ENCODE assay signal across 8 mouse cellular contexts in the genomic region with DNA sequence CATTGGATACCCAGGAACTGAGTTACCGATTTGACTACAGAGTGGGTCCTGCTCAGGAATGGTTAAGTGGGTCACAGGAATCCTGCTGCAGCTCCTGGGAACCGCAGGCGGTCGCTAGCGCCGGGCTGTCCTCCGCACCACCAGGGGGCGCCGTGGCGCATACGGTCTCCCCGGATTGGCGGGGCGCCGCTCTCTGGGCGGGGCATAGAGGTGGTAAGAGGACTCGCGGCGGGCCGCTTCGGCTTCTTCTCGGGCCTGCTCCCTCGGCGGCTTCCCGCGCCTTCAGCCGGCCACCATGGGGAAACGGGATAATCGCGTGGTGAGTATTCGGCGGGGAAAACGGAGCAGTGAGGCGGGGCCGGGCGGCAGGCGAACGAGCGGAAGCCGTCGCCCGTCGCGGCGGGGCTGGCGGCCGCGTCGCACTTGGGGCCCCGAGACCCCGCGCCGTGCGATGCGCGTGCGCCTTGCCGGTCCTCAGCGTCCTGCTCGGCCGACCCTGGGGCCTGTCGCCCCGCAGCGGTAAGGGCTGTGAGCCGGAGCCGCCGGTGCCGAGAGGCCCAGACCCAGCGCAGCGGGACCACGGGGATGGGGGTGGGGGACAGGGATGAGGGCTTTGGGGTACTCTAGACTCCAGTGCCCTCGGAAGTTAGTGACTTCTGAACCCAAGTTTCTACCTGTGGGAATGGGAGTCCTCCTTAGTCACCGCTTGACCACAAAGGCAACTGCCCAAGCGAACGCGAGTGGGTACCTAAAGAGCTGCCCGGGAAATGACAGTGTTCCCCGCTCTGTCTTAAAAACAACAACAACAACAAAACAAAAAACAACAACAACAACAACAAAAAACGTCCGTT. TPM values are rescaled to one million over a fixed set of nuclear protein-coding genes. Genes with fewer than 3 reads are reported as not detected.
DNase-seq lines count a peak whose midpoint lies in the region; ATAC-seq lines count a peak whose summit lies in the region.

A gene (plus strand): TSS at position 205 of the 851 bp plus-strand sequence.

- H3K27me3 ChIP-seq in heart, embryonic 14.5 days (ENCODE audit: control insufficient read depth, insufficient read depth, low read length) = no peaks in the 10 kb centered on the region
- H3K27me3 ChIP-seq in liver, embryonic 13.5 days = no peaks in the 10 kb centered on the region
- H3K27me3 ChIP-seq in stomach, embryonic 16.5 days (ENCODE audit: control insufficient read depth, insufficient read depth, low read length) = no peaks in the 10 kb centered on the region

- peak within 1 kb of the TSS; percentile 87 for H3K9ac ChIP-seq in heart, embryonic 14.5 days (ENCODE audit: low read length)
- H3K9ac ChIP-seq in liver, embryonic 13.5 days = peak within 1 kb of the TSS; percentile 94
- peak within 1 kb of the TSS; percentile 94 for H3K9ac ChIP-seq in stomach, embryonic 16.5 days (ENCODE audit: low read length)

- H3K4me2 ChIP-seq in heart, embryonic 14.5 days (ENCODE audit: low read length) = peak within 1 kb of the TSS; percentile 83
- H3K4me2 ChIP-seq in liver, embryonic 13.5 days = peak within 1 kb of the TSS; percentile 73
- peak within 1 kb of the TSS; percentile 70 for H3K4me2 ChIP-seq in stomach, embryonic 16.5 days (ENCODE audit: low read depth, low read length)

- H3K4me1 ChIP-seq in heart, embryonic 14.5 days (ENCODE audit: control insufficient read depth in 2 of 2, insufficient read depth in 2 of 2, low read length in 2 of 2) = peaks cover 2 to 14% of the 10 kb centered on the region in 2 experiments; a peak in 3 of 4 replicates
- H3K4me1 ChIP-seq in liver, embryonic 13.5 days (replicated peaks) = peaks cover 36% of the 10 kb centered on the region
- peaks cover 9% of the 10 kb centered on the region for H3K4me1 ChIP-seq in stomach, embryonic 16.5 days (ENCODE audit: control insufficient read depth, insufficient read depth, low read length)

- peak; percentile 93 for DNase-seq in CD4-positive helper T cell, adult 2 months (ENCODE audit: low read depth, low spot score)
- DNase-seq in brain, embryonic 18.5 days (ENCODE audit: low read depth, low spot score) = peak; percentile 77
- DNase-seq in kidney, postnatal 14 days = peak; percentile 97
- DNase-seq in liver, embryonic 13.5 days = peak; percentile 93
- DNase-seq in neural tube, embryonic 10.5 days (ENCODE audit: extremely low spot score, low spot score) = peak; percentile 98

- WGBS in heart, embryonic 14.5 days = under 1% methylated on average over 68 of the region's 80 CpGs
- under 1% methylated on average over 80 of the region's 80 CpGs for WGBS in liver, embryonic 13.5 days (ENCODE audit: insufficient replicate concordance)
- under 1% methylated on average over 79 of the region's 80 CpGs for WGBS in stomach, embryonic 16.5 days

- H3K36me3 ChIP-seq in heart, embryonic 14.5 days (ENCODE audit: control insufficient read depth, insufficient read depth, low read length) = peaks cover 14% of the 10 kb centered on the region; the same call in 1 of the 2 replicates
- peaks cover 7% of the 10 kb centered on the region for H3K36me3 ChIP-seq in liver, embryonic 13.5 days
- H3K36me3 ChIP-seq in stomach, embryonic 16.5 days (ENCODE audit: control insufficient read depth, insufficient read depth, low read length) = no peaks in the 10 kb centered on the region

- peak; percentile 94 for ATAC-seq in erythroid progenitor cell, adult 5-6 weeks (replicated peaks; ENCODE audit: low FRiP score, poor library complexity, severe bottlenecking)
- ATAC-seq in heart, embryonic 14.5 days (ENCODE audit: insufficient number of reproducible peaks, insufficient read depth, low FRiP score, low read depth) = peak; percentile 94
- ATAC-seq in liver, embryonic 13.5 days (ENCODE audit: low read depth) = peak; percentile 95
- ATAC-seq in stomach, embryonic 16.5 days (ENCODE audit: insufficient read depth, low FRiP score) = peak; percentile 94

- peak within 1 kb of the TSS; percentile 64 to 98 for H3K4me3 ChIP-seq in heart, embryonic 14.5 days (ENCODE audit: control insufficient read depth in 1 of 2, insufficient read depth in 1 of 2, low read depth in 1 of 2, low read length in 2 of 2)
- peak within 1 kb of the TSS; percentile 88 for H3K4me3 ChIP-seq in liver, embryonic 13.5 days (replicated peaks)
- peak within 1 kb of the TSS; percentile 94 for H3K4me3 ChIP-seq in stomach, embryonic 16.5 days (replicated peaks; ENCODE audit: low read length)

- H3K27ac ChIP-seq in heart, embryonic 14.5 days (replicated peaks in 1 of 2; ENCODE audit: control insufficient read depth in 1 of 2, insufficient read depth in 1 of 2, low read depth in 2 of 2, low read length in 2 of 2) = peak within 1 kb of the TSS; percentile 90 to 92
- peak within 1 kb of the TSS; percentile 89 for H3K27ac ChIP-seq in liver, embryonic 13.5 days
- H3K27ac ChIP-seq in stomach, embryonic 16.5 days (ENCODE audit: low read length) = peak within 1 kb of the TSS; percentile 86

- H3K9me3 ChIP-seq in heart, embryonic 14.5 days (ENCODE audit: control insufficient read depth, low read length) = no peaks in the 10 kb centered on the region
- no peaks in the 10 kb centered on the region for H3K9me3 ChIP-seq in liver, embryonic 13.5 days (replicated peaks)
- no peaks in the 10 kb centered on the region for H3K9me3 ChIP-seq in stomach, embryonic 16.5 days (replicated peaks; ENCODE audit: control insufficient read depth, low read length)

RNA-seq across cellular contexts. Expression of the gene that starts here (rescaled TPM):
- total RNA-seq in erythroid progenitor cell, adult 5-6 weeks (2015; ENCODE audit: low replicate concordance) = 57.0 and 58.4 TPM in 2 replicates
- total RNA-seq in erythroid progenitor cell, adult 5-6 weeks (2017; ENCODE audit: low replicate concordance) = 102 and 153 TPM in 2 replicates
- 17.1 and 20.1 TPM in 2 replicates for polyA plus RNA-seq in heart, embryonic 14.5 days (2014; fragmentation: Nextera tagmentation; extraction: Ambion mirVana)
- 13.8 and 17.3 TPM in 2 replicates for polyA plus RNA-seq in liver, embryonic 13.5 days (2015; fragmentation: Nextera tagmentation; extraction: Ambion mirVana)
- polyA plus RNA-seq in stomach, embryonic 16.5 days (2015; fragmentation: Nextera tagmentation; extraction: Ambion mirVana) = 20.0 and 23.9 TPM in 2 replicates

Comparison
In these comparisons a context has a peak if more than half of its experiments do, and no peak if none do; other contexts are left out.
1. Peak in every context shown above with its lines: DNase-seq, ATAC-seq, H3K4me3 ChIP-seq and H3K27ac ChIP-seq.